Mouse (Mus musculus): ENCODE measurements around the gene Rnf169. TPM values are rescaled to one million over a fixed set of nuclear protein-coding genes. Genes with fewer than 3 reads are reported as not detected.

Rnf169 gene
- polyA plus RNA-seq, 1 experiment: 8.7 TPM

DNA sequence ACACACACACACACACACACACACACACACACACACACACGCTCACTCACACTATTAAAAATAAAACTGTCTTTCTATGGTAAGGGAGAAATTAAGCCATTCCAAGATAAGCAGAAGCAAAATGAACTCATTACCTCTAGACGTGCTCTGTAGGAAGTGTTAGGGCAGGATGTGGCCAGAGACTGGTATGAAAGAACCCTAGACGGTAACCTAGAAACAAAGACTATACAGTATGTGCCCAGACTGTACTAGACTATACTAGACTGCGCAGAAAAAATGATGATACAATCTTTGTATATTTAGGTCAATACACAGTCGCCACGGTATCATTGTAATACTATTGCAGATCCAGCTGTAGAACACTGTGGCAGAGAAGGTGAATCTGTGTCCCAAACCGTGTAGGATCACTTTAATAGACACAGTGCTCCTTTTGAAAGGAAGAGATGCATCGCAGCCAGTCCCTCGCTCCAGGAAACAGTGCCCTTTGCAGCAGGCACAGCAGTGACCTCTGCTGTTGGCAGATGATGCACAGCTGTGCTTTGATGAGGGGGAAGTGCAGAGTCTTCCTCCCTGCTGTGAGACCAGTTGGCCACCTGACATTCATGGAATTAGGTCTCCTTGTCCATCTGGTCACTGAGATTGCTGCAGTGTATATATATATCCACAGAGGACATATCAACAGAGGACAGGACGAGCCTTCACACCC, 90.9 kb downstream of the Rnf169 start:
- TF ChIP-seq POLR2A (IDR thresholded peaks at IDR 0.05; ENCODE audit: borderline replicate concordance, insufficient read depth, low read length) (no peak), CTCF (IDR thresholded peaks at IDR 0.05; ENCODE audit: borderline replicate concordance, insufficient read depth, low read depth, low read length) (no peak)
- no peak overlapping the region for H3K27ac ChIP-seq (ENCODE audit: insufficient read depth, low read length)
- DNase-seq: peak in 1 of 2 experiments; percentile 21
- H3K4me3 ChIP-seq (replicated peaks; ENCODE audit: insufficient read depth, low read depth, low read length): no peak overlapping the region
- WGBS: 46% methylated on average over 10 of the region's 10 CpGs
- no peaks in the 10 kb centered on the region for H3K27me3 ChIP-seq (ENCODE audit: control insufficient read depth, insufficient read depth, low read length)
- no peaks in the 10 kb centered on the region for H3K4me1 ChIP-seq (ENCODE audit: control insufficient read depth, insufficient read depth, low read length)

DNA sequence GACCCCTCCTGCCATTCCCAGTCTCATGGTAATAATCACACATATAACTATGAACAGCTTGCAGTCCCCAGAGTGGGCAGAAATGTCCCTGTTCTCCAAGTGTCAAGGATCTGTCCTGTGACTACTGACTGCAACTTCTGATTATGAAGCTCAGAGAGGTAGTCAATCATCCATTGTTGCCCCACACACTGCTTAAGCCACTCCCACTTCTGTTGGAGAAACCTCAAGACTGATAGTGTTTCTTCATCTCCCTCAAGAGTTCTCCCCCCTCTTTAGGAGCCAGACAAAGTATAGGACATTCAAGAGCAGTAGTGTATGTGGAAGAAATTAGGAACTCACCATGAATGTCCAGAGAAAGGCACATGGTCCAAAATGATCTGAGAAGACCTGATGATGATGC, 92.5 kb downstream of the Rnf169 start:
- TF ChIP-seq CTCF (IDR thresholded peaks at IDR 0.05; ENCODE audit: borderline replicate concordance, insufficient read depth, low read depth, low read length): no peak
- no peak for TF ChIP-seq POLR2A (IDR thresholded peaks at IDR 0.05; ENCODE audit: borderline replicate concordance, insufficient read depth, low read length)
- DNase-seq: no peak
- Histone ChIP-seq H3K27me3 (ENCODE audit: control insufficient read depth, insufficient read depth, low read length) (no peaks in the 10 kb centered on the region), H3K4me1 (ENCODE audit: control insufficient read depth, insufficient read depth, low read length) (no peaks in the 10 kb centered on the region), H3K27ac (ENCODE audit: insufficient read depth, low read length) (no peak overlapping the region), H3K4me3 (replicated peaks; ENCODE audit: insufficient read depth, low read depth, low read length) (no peak overlapping the region)

DNA sequence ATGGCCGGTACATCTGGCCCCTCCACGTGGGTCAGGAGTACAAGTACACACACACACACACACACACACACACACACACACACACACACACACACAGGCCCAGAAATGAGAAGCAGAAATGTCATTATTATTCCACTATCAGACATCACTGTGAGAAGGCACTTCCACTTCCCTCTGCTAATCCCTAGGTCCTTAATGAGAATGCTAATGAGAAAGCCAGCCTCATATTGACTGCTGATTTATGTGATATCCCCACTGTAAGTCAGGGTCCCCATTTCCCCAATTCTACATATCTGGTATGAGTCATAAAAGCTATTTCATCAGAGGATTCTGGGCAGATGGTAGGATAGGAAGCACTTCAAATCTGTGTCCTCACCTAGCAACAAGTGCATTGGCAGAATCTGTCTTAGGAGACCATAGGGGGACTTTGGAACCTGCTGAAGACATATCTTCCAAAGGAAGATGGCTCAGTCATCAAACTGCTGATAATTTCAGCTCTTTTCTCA, 93.0 kb downstream of the Rnf169 start:
- WGBS: 79% methylated on average over 2 of the region's 2 CpGs
- DNase-seq: no peak
- no peak overlapping the region for H3K4me3 ChIP-seq (replicated peaks; ENCODE audit: insufficient read depth, low read depth, low read length)
- H3K27ac ChIP-seq (ENCODE audit: insufficient read depth, low read length): no peak overlapping the region
- no peaks in the 10 kb centered on the region for H3K27me3 ChIP-seq (ENCODE audit: control insufficient read depth, insufficient read depth, low read length)
- no peaks in the 10 kb centered on the region for H3K4me1 ChIP-seq (ENCODE audit: control insufficient read depth, insufficient read depth, low read length)
- TF ChIP-seq POLR2A (IDR thresholded peaks at IDR 0.05; ENCODE audit: borderline replicate concordance, insufficient read depth, low read length) (no peak), CTCF (IDR thresholded peaks at IDR 0.05; ENCODE audit: borderline replicate concordance, insufficient read depth, low read depth, low read length) (no peak)

DNA sequence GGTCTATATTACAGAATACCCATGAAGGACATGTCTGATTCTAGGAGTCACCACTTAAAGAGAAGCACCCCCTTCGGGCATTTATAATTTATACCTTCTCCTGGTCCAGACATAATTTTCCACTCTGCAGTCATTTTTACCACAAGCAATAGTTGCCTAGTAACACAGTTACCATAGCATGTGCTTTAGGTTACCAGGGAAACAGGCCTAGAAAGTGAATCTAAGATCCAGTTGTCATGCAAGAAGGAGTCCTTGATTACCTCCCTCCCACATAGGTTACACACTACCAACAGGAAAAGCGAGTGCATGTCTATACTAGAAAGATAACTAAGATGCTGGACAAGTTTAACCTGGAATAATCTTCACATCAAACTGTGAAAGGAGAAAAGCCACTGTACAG, 102.0 kb downstream of the Rnf169 start:
- DNase-seq: no peak
- no peak overlapping the region for H3K27ac ChIP-seq (ENCODE audit: insufficient read depth, low read length)
- no peaks in the 10 kb centered on the region for H3K27me3 ChIP-seq (ENCODE audit: control insufficient read depth, insufficient read depth, low read length)
- no peak overlapping the region for H3K4me3 ChIP-seq (replicated peaks; ENCODE audit: insufficient read depth, low read depth, low read length)
- H3K4me1 ChIP-seq (ENCODE audit: control insufficient read depth, insufficient read depth, low read length): no peaks in the 10 kb centered on the region
- no peak for TF ChIP-seq CTCF (IDR thresholded peaks at IDR 0.05; ENCODE audit: borderline replicate concordance, insufficient read depth, low read depth, low read length)
- TF ChIP-seq POLR2A (IDR thresholded peaks at IDR 0.05; ENCODE audit: borderline replicate concordance, insufficient read depth, low read length): no peak
- 48% methylated on average over 2 of the region's 2 CpGs for WGBS

DNA sequence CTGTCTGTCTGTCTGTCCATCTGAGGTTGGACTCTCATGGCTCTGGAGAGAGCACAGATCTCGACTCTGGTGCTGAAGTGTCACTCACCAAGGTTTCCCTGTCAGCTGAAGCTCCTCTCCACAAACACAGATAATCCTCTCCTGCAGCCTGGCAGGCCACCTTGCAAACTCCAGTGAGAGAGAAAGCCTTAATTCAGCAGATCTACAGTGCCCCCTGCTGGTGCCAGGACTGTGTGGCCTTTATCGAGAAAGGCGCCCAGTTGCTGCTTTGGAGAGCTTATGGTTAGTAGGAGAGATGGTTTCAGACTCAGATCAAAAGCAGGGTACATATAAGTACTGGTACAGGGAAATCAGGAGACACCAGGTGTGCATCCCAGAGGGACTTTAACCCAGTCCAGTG, 103.9 kb downstream of the Rnf169 start:
- DNase-seq: peak; percentile 58 to 67
- no peak for TF ChIP-seq POLR2A (IDR thresholded peaks at IDR 0.05; ENCODE audit: borderline replicate concordance, insufficient read depth, low read length)
- peak; percentile 80 for TF ChIP-seq CTCF (IDR thresholded peaks at IDR 0.05; ENCODE audit: borderline replicate concordance, insufficient read depth, low read depth, low read length)
- WGBS: 7% methylated on average over 3 of the region's 3 CpGs
- Histone ChIP-seq H3K4me3 (replicated peaks; ENCODE audit: insufficient read depth, low read depth, low read length) (no peak overlapping the region), H3K4me1 (ENCODE audit: control insufficient read depth, insufficient read depth, low read length) (no peaks in the 10 kb centered on the region), H3K27me3 (ENCODE audit: control insufficient read depth, insufficient read depth, low read length) (no peaks in the 10 kb centered on the region), H3K27ac (ENCODE audit: insufficient read depth, low read length) (no peak overlapping the region)

DNA sequence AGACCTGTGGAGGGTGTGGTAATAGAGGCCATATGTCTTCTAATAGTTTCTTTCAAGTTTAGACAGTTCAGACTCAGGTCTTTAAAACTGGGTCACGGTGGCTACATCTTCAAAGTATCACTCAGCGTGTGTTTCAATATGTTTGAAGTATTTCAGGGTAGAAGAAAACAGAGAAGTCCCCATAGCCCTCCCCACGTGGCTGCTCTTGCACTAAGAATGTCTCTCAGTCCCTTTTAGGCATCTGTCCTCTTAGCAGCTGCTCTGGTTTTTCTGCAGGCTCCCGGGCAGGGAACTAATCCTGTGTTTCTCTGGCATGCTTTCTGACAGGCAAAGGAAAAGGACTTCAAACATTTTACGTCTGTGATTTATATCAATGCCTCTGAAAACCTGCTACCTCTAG, 104.4 kb downstream of the Rnf169 start:
- TF ChIP-seq CTCF (IDR thresholded peaks at IDR 0.05; ENCODE audit: borderline replicate concordance, insufficient read depth, low read depth, low read length) (no peak), POLR2A (IDR thresholded peaks at IDR 0.05; ENCODE audit: borderline replicate concordance, insufficient read depth, low read length) (no peak)
- no peak for DNase-seq
- Histone ChIP-seq H3K27me3 (ENCODE audit: control insufficient read depth, insufficient read depth, low read length) (no peaks in the 10 kb centered on the region), H3K27ac (ENCODE audit: insufficient read depth, low read length) (no peak overlapping the region), H3K4me3 (replicated peaks; ENCODE audit: insufficient read depth, low read depth, low read length) (no peak overlapping the region), H3K4me1 (ENCODE audit: control insufficient read depth, insufficient read depth, low read length) (no peaks in the 10 kb centered on the region)
- 54% methylated on average over 5 of the region's 5 CpGs for WGBS

DNA sequence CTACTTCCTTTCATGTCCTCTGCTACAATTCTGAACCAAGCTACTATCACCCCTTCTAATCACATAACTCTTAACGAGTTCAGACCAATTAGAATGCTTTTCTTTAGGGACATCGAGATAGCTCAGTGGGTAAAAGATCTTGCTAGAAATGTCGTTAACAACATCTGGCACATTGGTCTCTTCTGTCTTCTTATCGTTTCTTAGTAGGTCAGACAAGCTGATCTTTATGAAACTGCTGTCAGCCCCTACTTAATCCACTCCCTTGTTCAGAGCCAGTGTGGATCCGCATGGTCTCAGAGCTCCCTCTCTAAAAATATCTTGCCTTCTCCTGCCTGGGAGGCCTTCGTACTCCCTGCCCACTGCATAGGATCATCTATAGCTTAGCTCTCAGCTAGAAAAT, 106.3 kb downstream of the Rnf169 start:
- DNase-seq: no peak
- Histone ChIP-seq H3K4me3 (replicated peaks; ENCODE audit: insufficient read depth, low read depth, low read length) (no peak overlapping the region), H3K4me1 (ENCODE audit: control insufficient read depth, insufficient read depth, low read length) (no peaks in the 10 kb centered on the region), H3K27ac (ENCODE audit: insufficient read depth, low read length) (no peak overlapping the region), H3K27me3 (ENCODE audit: control insufficient read depth, insufficient read depth, low read length) (no peaks in the 10 kb centered on the region)
- TF ChIP-seq CTCF (IDR thresholded peaks at IDR 0.05; ENCODE audit: borderline replicate concordance, insufficient read depth, low read depth, low read length): no peak
- TF ChIP-seq POLR2A (IDR thresholded peaks at IDR 0.05; ENCODE audit: borderline replicate concordance, insufficient read depth, low read length): no peak
- WGBS: 78% methylated on average over 6 of the region's 6 CpGs

Other genes with a start within 250 kb of the Rnf169 start
- gene Olfr521, start 216.9 kb downstream of the Rnf169 start, polyA plus RNA-seq (2012; rRNA removed): not detected in 2 replicates
- 2.9 and 3.1 TPM in 2 replicates for gene Neu3, start 152.0 kb downstream of the Rnf169 start, polyA plus RNA-seq (2012; rRNA removed)
- 0.34 and 0.59 TPM in 2 replicates for gene Xrra1, start 121.3 kb downstream of the Rnf169 start, polyA plus RNA-seq (2012; rRNA removed)
- 76.8 and 78.5 TPM in 2 replicates for gene Spcs2, start 117.0 kb downstream of the Rnf169 start, polyA plus RNA-seq (2012; rRNA removed)
- gene Chrdl2, start 25.7 kb upstream of the Rnf169 start, polyA plus RNA-seq (2012; rRNA removed): 0.79 and 1.3 TPM in 2 replicates
- 25.8 and 27.3 TPM in 2 replicates for gene Pold3, start 141.1 kb upstream of the Rnf169 start, polyA plus RNA-seq (2012; rRNA removed)
- gene Lipt2, start 178.8 kb upstream of the Rnf169 start, polyA plus RNA-seq (2012; rRNA removed): 6.9 and 7.5 TPM in 2 replicates
- not detected in 2 replicates for gene Kcne3, start 196.1 kb upstream of the Rnf169 start, polyA plus RNA-seq (2012; rRNA removed)
- 49.6 and 49.8 TPM in 2 replicates for gene Pgm2l1, start 246.9 kb upstream of the Rnf169 start, polyA plus RNA-seq (2012; rRNA removed)